Mouse (Mus musculus): ENCODE data around the gene Itgav.

Itgav gene

GRCm38 (mm10) chr2:83723921-83724826 lies at the start of gene Itgav:
Gene Itgav, plus strand, starts transcription at chr2:83724397.
- peak; percentile 93 to 94 for DNase-seq

GRCm38 (mm10) chr2:83674421-83674820 lies 49.8 kb upstream of the Itgav start:
- DNase-seq = no peak

- no peak for DNase-seq
These were observed 49.3 kb upstream of the Itgav start for GRCm38 (mm10) chr2:83674896-83675295.

GRCm38 (mm10) chr2:83675681-83676080 lies 48.5 kb upstream of the Itgav start:
- no peak for DNase-seq

- no peak for DNase-seq
These were observed 47.8 kb upstream of the Itgav start for GRCm38 (mm10) chr2:83676226-83676870.

GRCm38 (mm10) chr2:83681332-83681731 lies 42.9 kb upstream of the Itgav start:
- no peak for DNase-seq

- DNase-seq = no peak
These were observed 42.4 kb upstream of the Itgav start for GRCm38 (mm10) chr2:83681785-83682184.

GRCm38 (mm10) chr2:83682282-83682681 lies 41.9 kb upstream of the Itgav start:
- DNase-seq = no peak

GRCm38 (mm10) chr2:83683731-83684519 lies 40.3 kb upstream of the Itgav start:
- no peak for DNase-seq

- DNase-seq = no peak
These were observed 39.5 kb upstream of the Itgav start for GRCm38 (mm10) chr2:83684691-83685090.

- no peak for DNase-seq
These were observed 33.8 kb upstream of the Itgav start for GRCm38 (mm10) chr2:83690372-83690771.

GRCm38 (mm10) chr2:83692651-83693545 lies 31.3 kb upstream of the Itgav start:
- DNase-seq = no peak

- DNase-seq = no peak
These were observed 30.1 kb upstream of the Itgav start for GRCm38 (mm10) chr2:83694061-83694460.

- DNase-seq = no peak
These were observed 28.6 kb upstream of the Itgav start for GRCm38 (mm10) chr2:83695345-83696247.

GRCm38 (mm10) chr2:83698484-83698883 lies 25.7 kb upstream of the Itgav start:
- no peak for DNase-seq

- DNase-seq = no peak
These were observed 24.9 kb upstream of the Itgav start for GRCm38 (mm10) chr2:83699324-83699723.

GRCm38 (mm10) chr2:83700667-83701066 lies 23.5 kb upstream of the Itgav start:
- no peak for DNase-seq

GRCm38 (mm10) chr2:83702411-83702810 lies 21.8 kb upstream of the Itgav start:
- DNase-seq = no peak

GRCm38 (mm10) chr2:83705580-83706158 lies 18.5 kb upstream of the Itgav start:
- no peak for DNase-seq

GRCm38 (mm10) chr2:83709896-83710524 lies 14.2 kb upstream of the Itgav start:
- no peak for DNase-seq
